Mouse (Mus musculus) CH12.LX (cell line): ENCODE results near the gene Nxph1.

ENCODE experiments used
- POLR2A ChIP-seq: IDR thresholded peaks from 2 replicates; pipeline ENCODE4 v1.6.1; 2011; ENCODE audit warnings: low read depth, mild to moderate bottlenecking, improper control_type of control experiment, low read length
- UBTF ChIP-seq: IDR thresholded peaks from 2 replicates; pipeline ENCODE4 v1.6.1; 2012; ENCODE audit warnings: low read depth, mild to moderate bottlenecking, inconsistent platforms, low read length, improper control_type of control experiment, moderate library complexity

GRCm38 (mm10) chr6:8997326-8997725 lies 49.1 kb downstream of the Nxph1 start:
- no peak for TF ChIP-seq UBTF
- no peak for TF ChIP-seq POLR2A
